Mouse (Mus musculus): ENCODE data around the gene Syt8.

Syt8 gene

GRCm38 (mm10) chr7:142409603-142410002 is 25.0 kb upstream of the Syt8 start:
- DNase-seq, result no peak

GRCm38 (mm10) chr7:142413285-142413684 is 21.4 kb upstream of the Syt8 start:
- DNase-seq, result no peak

- no peak for DNase-seq
Measured at GRCm38 (mm10) chr7:142415314-142415713, 19.3 kb upstream of the Syt8 start.

GRCm38 (mm10) chr7:142416225-142416624 is 18.4 kb upstream of the Syt8 start:
- no peak for DNase-seq

GRCm38 (mm10) chr7:142418027-142418426 is 16.6 kb upstream of the Syt8 start:
- no peak for DNase-seq

- DNase-seq, result no peak
Measured at GRCm38 (mm10) chr7:142418679-142419078, 16.0 kb upstream of the Syt8 start.

- DNase-seq, result no peak
Measured at GRCm38 (mm10) chr7:142419887-142420286, 14.8 kb upstream of the Syt8 start.

- no peak for DNase-seq
Measured at GRCm38 (mm10) chr7:142421826-142422225, 12.8 kb upstream of the Syt8 start.

GRCm38 (mm10) chr7:142425641-142426213 is 8.9 kb upstream of the Syt8 start:
- DNase-seq, result peak; percentile 56 to 71

- DNase-seq, result no peak
Measured at GRCm38 (mm10) chr7:142428213-142428612, 6.4 kb upstream of the Syt8 start.

- no peak for DNase-seq
Measured at GRCm38 (mm10) chr7:142430160-142430678, 4.4 kb upstream of the Syt8 start.

GRCm38 (mm10) chr7:142431106-142431505 is 3.5 kb upstream of the Syt8 start:
- no peak for DNase-seq

- peak in 1 of 2 experiments; percentile 23 for DNase-seq
Measured at GRCm38 (mm10) chr7:142433623-142434022, 1.0 kb upstream of the Syt8 start.

GRCm38 (mm10) chr7:142435524-142435923 is 874 bp downstream of the Syt8 start:
- peak; percentile 61 to 78 for DNase-seq

- DNase-seq, result no peak
Measured at GRCm38 (mm10) chr7:142437324-142437723, 2.7 kb downstream of the Syt8 start.

GRCm38 (mm10) chr7:142439966-142440365 is 5.3 kb downstream of the Syt8 start:
- peak; percentile 45 to 58 for DNase-seq

GRCm38 (mm10) chr7:142440657-142441114 is 6.0 kb downstream of the Syt8 start:
- no peak for DNase-seq

- DNase-seq, result no peak
Measured at GRCm38 (mm10) chr7:142441585-142441984, 6.9 kb downstream of the Syt8 start, which contains the start of gene Tnni2. Gene Tnni2, plus strand, starts transcription at chr7:142441808.

- DNase-seq, result no peak
Measured at GRCm38 (mm10) chr7:142442081-142442907, 7.6 kb downstream of the Syt8 start.

- DNase-seq, result no peak
Measured at GRCm38 (mm10) chr7:142442908-142443420, 8.3 kb downstream of the Syt8 start.

GRCm38 (mm10) chr7:142443474-142443873 is 8.8 kb downstream of the Syt8 start:
- DNase-seq, result no peak

GRCm38 (mm10) chr7:142444171-142444570 is 9.5 kb downstream of the Syt8 start:
- DNase-seq, result no peak

- no peak for DNase-seq
Measured at GRCm38 (mm10) chr7:142445324-142445723, 10.7 kb downstream of the Syt8 start.

- DNase-seq, result no peak
Measured at GRCm38 (mm10) chr7:142446264-142446663, 11.6 kb downstream of the Syt8 start.
